Mouse (Mus musculus) layer of hippocampus, adult 9-10 months (tissue): Measurements from ENCODE around the gene Ptprn2.

Experiments
- DNase-seq: peaks from one replicate; pipeline ENCODE4 v3.0.0; 2022; ENCODE audit warnings: low spot score

The Ptprn2 gene

DNA sequence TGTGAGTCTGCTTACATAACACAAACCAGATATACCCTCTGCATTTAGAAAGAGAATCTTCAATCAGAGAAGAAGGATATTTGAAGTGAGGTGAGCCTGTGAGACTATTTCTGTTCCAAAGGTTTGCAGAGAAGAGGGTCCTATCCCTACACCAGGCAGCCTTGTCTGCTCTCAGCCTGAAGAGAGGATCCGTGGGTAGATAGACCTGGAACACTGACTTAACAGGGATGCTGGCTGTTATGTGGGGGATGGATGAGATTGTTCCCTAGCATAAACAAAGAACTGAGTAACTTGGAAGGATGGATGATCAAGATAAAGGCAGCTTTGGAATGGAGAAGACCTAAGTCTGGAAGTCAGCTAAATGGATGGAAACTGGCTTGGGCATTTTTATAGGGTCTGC is 294.9 kb downstream of the Ptprn2 start:
- no peak for DNase-seq

DNA sequence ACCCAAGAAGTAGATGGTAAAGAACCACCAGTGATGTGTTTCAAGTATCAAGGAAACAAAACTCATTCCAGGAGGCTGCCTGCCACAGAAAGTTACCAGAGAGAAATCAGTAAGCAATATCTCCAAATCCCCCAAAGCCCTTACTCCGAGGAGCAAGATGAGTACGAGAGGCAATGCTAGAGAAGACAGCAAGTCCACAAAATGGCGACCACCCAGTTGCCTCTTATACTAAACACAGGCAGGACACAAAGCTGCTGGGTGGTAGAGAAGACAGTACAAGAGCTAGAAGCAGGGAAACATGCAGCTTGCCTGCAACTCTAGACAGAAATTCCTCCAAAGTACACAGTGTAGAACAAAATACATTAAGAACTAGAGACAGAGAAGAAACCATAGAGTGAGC is 300.2 kb downstream of the Ptprn2 start:
- DNase-seq = no peak

DNA sequence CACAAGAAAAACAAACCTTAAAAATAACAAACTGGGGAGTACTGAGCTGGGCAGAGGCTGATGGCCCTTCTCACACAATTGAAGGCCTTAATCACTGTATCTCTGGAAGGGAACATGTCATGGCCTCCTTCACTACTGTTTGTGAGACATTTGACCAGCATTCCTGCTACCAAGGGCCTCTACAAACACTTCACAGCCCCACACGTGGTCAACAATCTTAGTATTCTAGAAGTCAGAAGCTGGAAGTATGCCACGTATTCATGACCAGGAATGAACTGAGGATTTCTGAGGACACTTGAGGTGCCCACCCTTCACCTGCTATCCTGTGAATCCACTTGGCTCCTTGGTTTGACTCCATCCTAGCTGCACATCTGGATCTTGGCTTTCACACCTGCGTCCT is 302.8 kb downstream of the Ptprn2 start:
- DNase-seq = no peak

DNA sequence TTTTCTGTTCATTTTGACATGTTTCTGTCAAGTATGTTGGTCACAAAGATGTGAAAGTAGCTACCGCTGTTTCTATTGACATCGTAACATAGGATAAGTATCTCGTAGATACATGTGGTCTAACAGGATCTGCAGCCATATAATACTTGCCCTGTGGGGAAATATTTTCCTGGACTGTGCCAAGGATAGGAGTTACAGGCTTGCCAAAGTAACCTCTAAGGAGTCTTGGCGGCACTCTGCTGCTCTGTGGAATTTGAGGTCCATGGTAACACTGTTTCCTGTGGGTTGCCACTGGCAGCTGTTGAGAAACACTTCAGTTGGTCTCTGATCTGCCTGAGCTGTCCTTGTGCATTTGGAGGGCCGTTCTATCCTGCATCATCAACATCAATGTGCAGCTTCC is 317.8 kb downstream of the Ptprn2 start:
- DNase-seq = no peak

DNA sequence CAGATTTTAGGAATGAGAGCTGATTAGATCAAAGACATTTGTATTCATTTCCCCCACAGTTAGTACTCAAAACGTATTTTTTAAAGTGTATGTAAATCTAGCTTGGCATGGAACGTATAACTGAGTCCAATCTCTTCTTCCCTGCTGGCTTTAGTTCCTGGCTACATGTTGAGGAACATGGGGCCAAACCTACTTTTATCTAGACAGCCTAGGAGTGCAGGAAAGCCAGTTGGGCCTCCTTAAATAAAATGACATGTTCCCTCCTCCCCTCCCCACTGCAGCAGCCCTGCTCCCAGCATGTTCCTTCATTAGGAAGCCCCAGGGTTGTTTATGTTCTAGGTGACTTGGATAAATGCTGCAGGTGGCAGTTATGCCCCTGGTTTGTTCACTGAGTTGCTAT is 319.2 kb downstream of the Ptprn2 start:
- DNase-seq = no peak

DNA sequence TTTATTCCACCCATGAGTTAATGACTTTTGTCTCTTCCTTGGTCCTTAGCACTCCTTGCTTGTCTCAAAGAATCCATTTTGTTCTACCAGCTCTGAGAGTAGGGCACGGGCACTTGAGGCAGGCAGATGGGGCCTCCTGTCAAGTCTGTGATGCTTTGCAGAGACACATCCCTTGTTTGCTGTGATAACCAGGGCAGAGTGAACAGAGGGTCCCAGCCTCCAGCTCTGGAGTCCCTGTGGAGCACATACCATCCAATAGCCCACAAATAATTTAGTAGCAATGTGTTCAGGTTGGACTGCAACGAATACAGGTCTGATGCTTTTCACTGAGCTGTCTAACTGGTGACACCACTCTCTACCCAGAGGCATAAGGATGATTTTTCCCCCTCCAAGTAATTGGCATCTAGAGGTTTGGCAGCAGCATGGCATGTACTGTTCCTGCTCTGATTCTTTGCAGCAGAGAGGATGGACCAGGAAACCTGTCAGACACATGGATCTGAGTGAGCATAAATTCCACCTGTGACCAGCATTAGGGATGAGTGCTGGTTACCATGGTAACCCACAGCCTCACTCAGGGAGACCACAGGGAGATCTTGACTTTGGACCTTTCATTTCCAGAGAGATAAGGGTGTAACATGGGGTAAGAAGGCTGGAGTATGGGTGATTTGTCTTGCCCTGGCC is 319.7 kb downstream of the Ptprn2 start:
- DNase-seq = no peak

DNA sequence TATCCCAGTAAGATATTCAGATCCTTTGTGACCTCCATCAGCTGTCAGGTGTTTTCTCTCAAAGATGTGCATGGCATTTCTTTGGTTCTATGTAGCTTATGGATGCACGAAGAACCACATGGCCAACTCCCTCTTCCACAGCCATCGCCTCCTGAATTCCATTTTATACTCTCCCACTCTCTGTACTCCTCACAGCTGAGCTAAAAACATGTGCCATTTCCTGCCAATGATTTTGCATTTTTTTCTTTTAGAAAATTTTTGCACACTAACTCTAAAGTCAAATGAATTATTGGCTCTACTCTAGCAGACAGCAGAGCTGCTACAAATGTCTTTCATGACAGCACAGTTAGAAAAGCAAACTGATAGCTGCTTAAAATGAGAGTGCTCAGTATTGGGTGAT is 320.6 kb downstream of the Ptprn2 start:
- DNase-seq = peak; percentile 30

DNA sequence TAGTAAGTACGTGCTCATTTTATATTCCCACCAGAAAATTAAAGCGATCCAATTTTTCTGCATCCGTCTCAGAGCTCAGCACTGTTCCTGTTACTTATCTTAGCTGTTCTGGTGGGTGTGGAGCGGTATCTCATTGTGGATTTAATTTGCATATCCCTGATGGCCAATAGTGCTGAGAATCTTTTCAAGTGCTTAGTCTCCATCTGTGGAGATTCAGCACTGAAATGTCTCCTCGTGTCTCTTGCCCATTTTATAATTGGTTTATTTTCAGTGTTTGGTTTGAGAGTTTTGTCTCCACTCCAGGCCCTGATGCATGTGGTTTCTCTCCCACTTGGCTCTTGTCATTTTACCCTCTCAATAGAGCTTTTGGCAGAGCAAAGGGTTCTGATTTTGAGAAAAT is 327.5 kb downstream of the Ptprn2 start:
- peak; percentile 50 for DNase-seq

DNA sequence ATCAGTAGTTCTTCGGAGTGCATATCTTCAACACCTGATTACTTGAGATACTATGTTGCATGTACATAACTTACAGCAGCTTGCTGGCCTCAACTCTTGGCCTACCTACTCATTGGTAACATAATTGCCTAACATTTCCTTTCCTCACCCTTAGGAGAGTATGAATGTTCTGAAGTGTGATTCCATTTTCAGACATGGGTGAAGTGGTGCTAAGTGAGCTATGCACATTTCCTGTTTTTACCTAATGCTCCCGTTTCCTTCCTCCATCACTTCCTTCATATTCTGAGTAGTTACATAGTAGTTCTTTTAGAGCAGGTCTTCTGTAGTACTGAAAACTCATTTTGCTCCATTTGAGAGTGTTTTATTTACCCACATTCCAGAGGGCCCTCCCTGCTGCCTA is 334.3 kb downstream of the Ptprn2 start:
- DNase-seq = no peak

DNA sequence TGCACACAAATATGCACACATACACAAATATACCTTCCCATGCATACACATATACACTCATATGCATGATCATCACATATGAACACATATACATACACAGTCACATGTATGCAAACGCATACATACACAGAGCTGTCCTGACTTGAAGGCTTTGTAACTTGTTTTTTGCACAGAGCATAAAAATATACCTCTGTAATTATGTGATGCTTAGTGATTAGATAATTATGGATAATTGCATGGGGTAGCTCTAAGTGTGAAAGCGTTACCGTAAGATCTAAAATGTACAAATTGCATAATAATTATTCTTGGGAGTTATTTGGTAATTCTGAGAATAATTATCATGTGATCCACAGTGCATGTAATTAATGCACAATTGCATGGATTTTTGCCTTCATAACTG is 337.8 kb downstream of the Ptprn2 start:
- DNase-seq = no peak

DNA sequence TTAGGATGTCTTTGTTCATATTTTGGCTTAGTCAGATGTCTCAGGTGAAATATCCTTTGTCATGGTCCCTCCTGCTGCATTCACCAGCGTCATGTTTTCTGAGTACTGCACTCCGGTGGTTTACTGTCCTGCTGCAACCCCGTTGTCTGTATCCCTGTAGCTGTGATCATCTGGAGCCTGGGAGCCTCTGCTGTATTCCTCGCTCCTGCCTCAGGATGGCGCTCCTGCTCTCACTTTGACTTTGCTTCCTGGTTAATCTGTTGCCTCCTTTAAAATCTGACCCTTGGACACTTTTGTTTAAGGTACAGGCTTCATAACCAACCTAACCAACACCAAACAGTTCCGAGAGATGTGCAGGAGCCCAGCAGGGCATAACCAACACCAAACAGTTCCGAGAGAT is 342.2 kb downstream of the Ptprn2 start:
- DNase-seq = no peak

DNA sequence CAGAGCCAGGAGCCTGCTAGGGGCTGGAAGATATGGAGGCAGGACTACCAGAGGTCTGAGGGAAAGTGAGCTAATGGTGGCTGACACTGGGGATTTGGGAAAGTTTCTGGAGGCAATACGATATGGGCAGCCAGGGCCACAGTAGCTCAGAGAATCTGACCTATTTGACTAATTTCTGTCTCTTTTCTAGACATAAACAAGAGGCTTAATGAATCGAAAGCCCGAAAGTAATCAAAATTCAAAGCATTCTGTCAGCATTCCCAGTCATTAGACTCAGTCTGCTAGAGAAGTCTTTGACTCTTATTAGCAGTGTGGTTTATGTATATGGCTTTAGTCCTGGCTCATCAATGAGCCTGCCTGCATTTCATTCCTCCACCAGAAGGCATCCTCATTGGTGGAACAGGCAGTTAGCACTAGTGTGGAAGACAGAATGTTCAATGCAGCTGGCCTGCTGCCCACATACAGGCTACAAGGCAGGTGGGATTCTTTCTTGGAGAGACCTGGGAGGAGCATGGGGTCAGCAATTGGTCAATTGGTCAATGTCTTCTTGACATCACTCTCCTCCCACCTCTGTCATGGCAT is 353.2 kb downstream of the Ptprn2 start:
- DNase-seq = no peak

DNA sequence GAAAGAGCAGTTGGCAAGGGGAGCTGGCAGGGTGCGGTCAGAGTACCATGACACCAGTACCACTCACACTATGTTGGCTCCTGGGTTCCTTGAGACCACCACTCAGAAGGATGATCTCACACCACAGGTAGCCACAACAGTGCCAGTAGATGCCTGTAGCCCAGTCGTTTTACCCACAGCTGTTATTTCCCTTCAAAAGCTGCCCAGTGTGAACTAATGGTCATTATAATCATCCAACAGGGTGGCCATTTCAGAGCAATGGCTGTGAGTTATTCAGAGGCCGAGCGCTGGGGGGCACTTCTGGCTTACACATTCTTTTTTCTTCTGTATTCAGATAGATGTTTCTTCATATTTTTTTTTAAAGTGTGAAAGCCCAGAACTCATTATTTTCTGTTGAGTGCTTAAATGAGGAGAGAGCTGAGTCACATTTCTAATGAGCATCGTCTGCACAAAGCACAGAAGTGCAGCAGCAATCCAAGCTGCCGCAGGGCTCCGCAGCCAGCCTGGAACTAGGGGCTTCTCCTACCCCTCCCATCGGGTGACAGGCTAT is 357.3 kb downstream of the Ptprn2 start:
- peak; percentile 17 for DNase-seq

DNA sequence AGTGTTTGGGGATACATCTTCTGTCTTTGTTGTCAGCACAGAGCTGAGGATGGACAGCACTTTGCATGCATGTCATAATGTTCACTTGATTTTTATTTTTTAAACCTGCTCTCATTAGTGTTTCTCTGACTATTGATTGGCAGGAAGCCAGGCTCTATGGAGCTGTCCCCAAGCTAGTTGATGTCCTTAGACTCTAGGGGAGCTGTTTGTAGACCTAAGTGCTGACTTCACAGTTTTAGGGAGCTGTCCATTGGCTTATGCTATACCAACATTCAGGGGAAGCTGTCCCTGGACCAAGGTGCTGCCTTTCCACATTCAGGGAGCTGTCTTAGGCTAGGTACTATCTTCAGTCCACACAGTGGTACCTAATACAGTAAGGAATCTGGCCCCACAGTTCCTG is 360.7 kb downstream of the Ptprn2 start:
- DNase-seq = no peak

DNA sequence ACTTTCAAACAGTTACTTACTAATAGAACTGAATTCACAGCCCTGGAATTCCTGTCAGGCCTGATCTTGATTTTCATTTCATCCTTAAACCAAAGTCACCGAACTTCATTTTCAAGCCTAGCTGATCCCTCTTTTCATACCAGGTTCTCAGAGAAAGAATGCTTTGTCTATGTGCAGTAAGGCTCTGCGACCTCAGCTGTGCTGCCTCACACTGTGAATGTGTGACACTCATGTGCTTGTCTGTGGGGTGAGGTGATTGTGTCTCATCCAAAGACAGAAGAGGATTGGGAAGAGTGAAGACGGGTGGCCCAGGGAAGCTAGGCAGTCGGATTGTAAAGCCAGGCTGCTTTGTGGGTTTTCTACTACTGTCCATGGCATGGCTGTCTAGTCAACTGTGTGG is 361.5 kb downstream of the Ptprn2 start:
- no peak for DNase-seq

DNA sequence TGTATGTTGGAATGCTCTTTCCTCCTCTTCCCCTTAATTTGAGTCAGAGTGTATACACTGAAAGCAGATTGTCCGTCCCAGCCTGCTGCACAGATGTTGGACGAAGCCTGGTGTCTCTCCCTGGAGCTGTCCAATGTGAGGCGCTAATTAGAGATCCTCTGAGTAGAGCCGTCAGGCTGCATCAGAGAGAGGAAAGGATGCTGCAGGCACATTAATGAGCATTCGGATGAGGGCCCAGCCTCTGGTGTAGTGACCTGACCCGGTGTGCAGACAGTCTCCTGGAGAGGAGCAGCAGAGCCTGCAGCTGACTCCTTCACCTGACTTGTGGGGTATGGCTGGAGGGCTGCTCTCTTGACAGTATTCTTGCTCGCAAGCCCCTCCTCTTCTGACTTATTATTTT is 370.8 kb downstream of the Ptprn2 start:
- DNase-seq = no peak

DNA sequence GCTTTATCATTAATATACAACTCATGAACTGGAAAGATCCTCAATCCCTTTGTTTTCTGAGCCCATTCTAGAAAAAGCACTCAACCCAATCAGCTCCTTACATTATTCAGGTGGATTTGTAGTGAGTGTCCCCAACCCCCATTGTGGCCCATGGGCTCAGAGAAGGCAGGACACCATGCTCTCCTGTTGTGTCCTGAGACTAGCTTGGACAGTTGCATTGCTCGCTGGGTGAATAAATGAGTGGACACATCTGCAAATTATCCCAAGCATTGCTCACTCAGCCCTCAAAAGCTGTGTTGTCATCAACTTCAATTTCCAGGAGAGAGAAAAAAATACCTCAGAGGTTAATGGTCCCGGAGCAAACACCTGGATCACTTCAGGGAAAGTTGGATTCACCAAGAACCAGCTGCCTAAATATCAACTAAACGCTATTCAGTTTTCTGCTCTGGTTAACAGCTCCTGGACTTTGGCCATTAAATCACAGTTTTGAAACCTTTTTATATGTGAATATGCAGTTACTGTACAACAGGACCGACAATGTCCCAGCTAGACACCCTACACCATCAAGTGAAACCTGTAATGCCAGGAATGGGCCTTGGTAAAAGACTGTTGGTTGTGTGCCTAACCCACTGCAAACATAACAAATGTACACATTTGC is 376.0 kb downstream of the Ptprn2 start:
- no peak for DNase-seq

DNA sequence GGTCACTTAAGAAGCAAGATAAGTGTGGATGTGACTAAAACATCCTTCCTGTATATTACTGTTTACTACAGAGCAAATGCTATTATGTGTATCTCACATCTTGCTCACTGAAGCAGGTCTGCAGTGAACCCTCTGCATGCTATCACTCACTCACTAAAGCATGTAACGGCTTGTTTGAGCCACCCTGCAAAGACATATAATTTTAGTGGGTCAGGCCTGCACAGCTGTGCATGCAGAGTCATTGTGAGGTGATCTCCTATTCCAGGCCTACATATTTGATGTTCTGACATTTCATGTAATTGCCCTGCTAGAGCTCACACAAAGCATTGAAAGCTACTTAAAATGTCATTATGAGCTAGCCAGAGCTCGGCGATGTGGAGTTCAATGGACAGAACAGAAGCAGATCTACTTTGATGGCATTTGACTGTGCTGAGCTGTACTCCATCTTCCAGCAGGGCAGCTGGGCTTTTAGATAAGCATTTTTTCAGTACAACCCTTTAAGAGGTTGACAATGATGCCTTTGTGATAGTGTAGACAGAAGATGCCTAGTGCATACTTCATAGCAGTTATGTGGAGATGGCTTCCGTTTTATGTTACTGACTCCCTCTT is 377.9 kb downstream of the Ptprn2 start:
- no peak for DNase-seq

DNA sequence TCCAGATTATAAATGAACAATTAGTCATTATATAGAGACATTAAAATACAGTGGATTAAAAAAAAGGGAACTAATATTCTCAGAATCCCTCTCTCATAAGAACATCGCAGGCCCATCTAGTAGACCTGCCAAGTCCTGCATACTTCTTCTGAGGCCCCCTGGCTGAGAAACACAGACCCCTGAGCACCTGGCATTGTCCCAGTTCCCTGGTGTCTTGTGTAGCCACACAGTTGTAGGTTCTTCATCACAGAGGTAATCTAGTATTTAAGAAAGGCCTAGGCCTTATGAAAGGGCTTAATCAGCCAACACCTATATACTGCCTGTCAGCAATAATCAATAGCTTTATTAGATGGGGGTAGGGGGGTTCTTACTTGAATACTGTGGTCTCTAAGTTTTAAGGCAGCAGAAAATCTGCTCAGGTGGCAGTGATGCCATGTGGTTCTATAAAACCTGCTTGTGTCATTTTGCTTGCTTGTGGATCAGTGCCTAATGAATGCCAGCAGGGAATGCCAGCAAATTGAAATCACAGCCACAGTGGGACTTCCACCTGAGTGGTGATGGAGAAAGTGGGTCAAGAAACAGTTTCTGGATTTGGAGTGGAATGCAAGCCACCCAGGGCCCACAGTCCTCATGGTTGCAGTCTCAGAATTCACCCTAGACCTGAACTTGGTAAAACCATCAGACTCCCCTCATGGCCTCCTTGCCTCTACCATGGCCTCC is 388.5 kb downstream of the Ptprn2 start:
- no peak for DNase-seq

DNA sequence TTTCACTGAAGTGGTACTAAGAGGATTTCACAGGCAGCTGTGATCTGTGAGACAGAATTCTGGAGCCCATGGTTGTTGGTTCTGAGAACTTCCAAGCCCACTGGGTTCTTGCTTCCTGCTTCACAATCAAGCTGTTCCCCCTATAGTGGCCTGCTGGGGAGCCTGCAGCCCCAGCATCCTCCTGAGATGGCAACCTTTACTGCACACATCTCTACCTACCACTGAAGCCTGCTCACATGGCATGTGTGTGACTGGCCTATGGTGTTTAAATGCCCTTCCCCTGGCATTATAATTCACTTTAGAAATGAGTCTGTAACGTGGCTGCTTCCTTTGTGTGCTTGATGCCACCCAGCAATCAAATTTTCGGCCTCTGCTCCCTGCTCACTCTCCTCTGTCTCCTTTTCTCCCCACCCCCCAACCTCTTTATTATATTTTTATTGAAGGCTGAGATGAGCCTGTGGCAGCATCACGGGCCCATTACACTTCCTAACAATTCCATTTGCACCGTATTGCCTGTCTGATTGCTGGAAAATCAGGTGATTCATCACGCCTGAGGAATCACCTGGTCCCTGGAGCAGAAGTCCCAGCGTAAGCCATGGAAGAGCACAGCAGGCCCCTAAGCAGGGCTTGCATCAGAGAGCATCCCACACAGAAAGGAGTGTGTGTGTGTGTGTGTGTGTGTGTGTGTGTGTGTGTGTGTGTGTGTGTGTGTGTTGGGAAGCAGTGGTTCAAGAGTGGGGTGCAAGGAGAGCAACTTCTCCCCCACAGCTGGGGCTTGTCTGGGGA is 402.2 kb downstream of the Ptprn2 start:
- no peak for DNase-seq

DNA sequence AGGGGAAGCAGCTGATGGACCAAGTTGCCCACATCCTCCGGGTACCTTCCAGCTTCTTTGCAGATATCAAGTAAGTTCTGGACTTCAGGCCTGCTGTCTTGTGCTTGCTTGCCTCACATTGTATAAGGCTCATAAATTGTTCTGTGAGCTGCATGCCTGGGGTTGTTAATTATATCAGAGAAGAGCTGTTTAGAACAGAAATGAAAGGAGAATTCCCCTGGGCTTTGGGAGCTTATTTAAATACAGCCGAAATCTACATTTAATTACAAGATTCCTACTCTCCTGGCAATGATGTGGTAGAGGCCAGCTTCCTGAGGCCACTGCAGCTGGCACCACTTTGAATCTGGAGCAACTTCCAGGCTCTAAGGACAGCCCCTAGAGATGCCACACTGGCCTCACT is 403.3 kb downstream of the Ptprn2 start:
- DNase-seq = no peak

DNA sequence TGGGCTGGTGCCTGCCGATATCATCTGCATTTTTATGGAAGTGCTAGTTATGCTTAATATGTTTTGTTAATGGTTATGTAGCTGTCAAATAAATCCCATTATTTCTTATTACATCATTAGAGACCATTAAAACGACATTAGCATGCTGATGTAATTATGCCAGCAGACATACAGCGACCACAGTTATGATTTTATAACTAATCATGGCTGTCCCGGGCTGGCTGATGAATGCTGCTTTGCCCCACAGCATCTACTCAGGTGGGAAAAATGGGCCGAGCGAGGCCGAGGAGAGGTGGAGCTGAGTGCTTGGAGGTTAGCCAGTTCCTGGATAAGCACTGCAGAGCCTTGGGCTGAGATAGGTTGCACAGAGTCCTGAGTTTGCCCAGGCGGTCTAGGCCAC is 407.1 kb downstream of the Ptprn2 start:
- DNase-seq = no peak
